Mouse (Mus musculus) heart, embryonic 11.5 days (tissue): Measurements from ENCODE around the gene Gstcd. TPM values are rescaled to one million over a fixed set of nuclear protein-coding genes. Genes with fewer than 3 reads are reported as not detected.

Experiments
- ATAC-seq: fragments of 200-750 bp; cut with Nextera tagmentation; replicated peaks from 2 replicates; pipeline ENCODE4 v1.8.0; 2017; ENCODE audit warnings: moderate library complexity; ENCODE audit not compliant: insufficient number of reproducible peaks, low FRiP score, low TSS enrichment
- H3K27ac ChIP-seq: fragments of 300-500 bp; sonication (generic); 2 replicates; pipeline ENCODE4 v1.5.1; 2014; ENCODE audit warnings: mild to moderate bottlenecking, low read depth, low read length
- H3K27me3 ChIP-seq: fragments of 300-500 bp; sonication (generic); 2 replicates; pipeline ENCODE4 v1.6.1; 2014; ENCODE audit warnings: mild to moderate bottlenecking, low read length, mixed read lengths; ENCODE audit not compliant: control insufficient read depth, insufficient read depth
- H3K36me3 ChIP-seq: fragments of 300-500 bp; sonication (generic); 2 replicates; pipeline ENCODE4 v1.6.1; 2014; ENCODE audit warnings: mild to moderate bottlenecking, low read length, moderate library complexity, mixed read lengths; ENCODE audit not compliant: control insufficient read depth, insufficient read depth
- H3K4me1 ChIP-seq: fragments of 300-500 bp; sonication (generic); 2 replicates; pipeline ENCODE4 v1.6.1; 2014; ENCODE audit warnings: low read length; ENCODE audit not compliant: control insufficient read depth, insufficient read depth
- H3K4me2 ChIP-seq: fragments of 300-500 bp; sonication (generic); 2 replicates; pipeline ENCODE4 v1.6.1; 2014; ENCODE audit warnings: mild to moderate bottlenecking, moderate library complexity
- H3K4me3 ChIP-seq: fragments of 300-500 bp; sonication (generic); 2 replicates; pipeline ENCODE4 v1.5.1; 2014; ENCODE audit warnings: low read depth, low read length
- H3K9ac ChIP-seq: fragments of 300-500 bp; sonication (generic); 2 replicates; pipeline ENCODE4 v1.6.1; 2014; ENCODE audit warnings: mild to moderate bottlenecking, low read depth, low read length, moderate library complexity
- H3K9me3 ChIP-seq: fragments of 300-500 bp; sonication (generic); replicated peaks from 2 replicates; pipeline ENCODE4 v1.6.1; 2016; ENCODE audit warnings: low read length; ENCODE audit not compliant: control insufficient read depth
- WGBS: fragments of 180-500 bp; shearing (Covaris S2); extraction: QIAGEN DNeasy Blood & Tissue Kit; methylation state at CpG from one replicate; pipeline ENCODE4 v1.1.7; 2014; ENCODE audit not compliant: insufficient replicate concordance; 5-methylcytosine and 5-hydroxymethylcytosine counted together
- polyA plus RNA-seq: library from polyadenylated mRNA; unstranded; fragments of >200 nt; fragmentation: Nextera tagmentation; extraction: Ambion mirVana; gene quantifications from 2 replicates; pipeline ENCODE4 v1.2.1, GENCODE M21; 2014

Gstcd gene
- polyA plus RNA-seq, 1 experiment from 2014 or later, result 8.4 TPM

GRCm38 (mm10) chr3:132942778-132943177, 149.1 kb downstream of the Gstcd start:
- no peaks in the 10 kb centered on the region for H3K27me3 ChIP-seq
- H3K9ac ChIP-seq, result no peak overlapping the region
- WGBS, result 78% methylated on average over 6 of the region's 6 CpGs
- H3K4me2 ChIP-seq, result no peak overlapping the region
- no peaks in the 10 kb centered on the region for H3K36me3 ChIP-seq
- H3K4me3 ChIP-seq, result no peak overlapping the region
- no peaks in the 10 kb centered on the region for H3K9me3 ChIP-seq
- no peak overlapping the region for H3K27ac ChIP-seq
- ATAC-seq, result no peak
- peaks cover 14% of the 10 kb centered on the region for H3K4me1 ChIP-seq

- ATAC-seq, result no peak
- Histone ChIP-seq H3K27me3 (no peaks in the 10 kb centered on the region), H3K9ac (no peak overlapping the region), H3K4me1 (peaks cover 13% of the 10 kb centered on the region), H3K36me3 (no peaks in the 10 kb centered on the region), H3K9me3 (no peaks in the 10 kb centered on the region), H3K4me3 (no peak overlapping the region), H3K4me2 (no peak overlapping the region), H3K27ac (no peak overlapping the region)
- 70% methylated on average over 10 of the region's 10 CpGs for WGBS
Observed at GRCm38 (mm10) chr3:132940181-132940990, 151.4 kb downstream of the Gstcd start.

GRCm38 (mm10) chr3:132939006-132939405, 152.8 kb downstream of the Gstcd start:
- no peaks in the 10 kb centered on the region for H3K36me3 ChIP-seq
- peaks cover 2% of the 10 kb centered on the region; the same call in 1 of the 2 replicates for H3K4me1 ChIP-seq
- no peak overlapping the region for H3K4me3 ChIP-seq
- no peak overlapping the region for H3K27ac ChIP-seq
- H3K9ac ChIP-seq, result no peak overlapping the region
- H3K4me2 ChIP-seq, result no peak overlapping the region
- no peaks in the 10 kb centered on the region for H3K27me3 ChIP-seq
- no peaks in the 10 kb centered on the region for H3K9me3 ChIP-seq
- ATAC-seq, result no peak
- WGBS, result 87% methylated on average over 8 of the region's 8 CpGs

GRCm38 (mm10) chr3:132934649-132935048, 157.2 kb downstream of the Gstcd start:
- 66% methylated on average over 2 of the region's 2 CpGs for WGBS
- H3K9me3 ChIP-seq, result no peaks in the 10 kb centered on the region

More at GRCm38 (mm10) chr3:132934649-132935048, 157.2 kb downstream of the Gstcd start:
- Histone ChIP-seq H3K27me3 (no peaks in the 10 kb centered on the region), H3K4me1 (no peaks in the 10 kb centered on the region), H3K9ac (no peak overlapping the region), H3K27ac (no peak overlapping the region), H3K36me3 (no peaks in the 10 kb centered on the region), H3K4me3 (no peak overlapping the region), H3K4me2 (no peak overlapping the region)
- no peak for ATAC-seq

Other genes starting within 250 kb of the Gstcd start
- 19.7 and 26.4 TPM in 2 replicates for gene Npnt, start 141.7 kb downstream of the Gstcd start, polyA plus RNA-seq
- 15.0 and 16.4 TPM in 2 replicates for gene Ints12, start 193 bp downstream of the Gstcd start, polyA plus RNA-seq
- not detected in 2 replicates for gene Arhgef38, start 142.9 kb upstream of the Gstcd start, polyA plus RNA-seq
- 98.5 and 105 TPM in 2 replicates for gene Ppa2, start 218.1 kb upstream of the Gstcd start, polyA plus RNA-seq